Mouse (Mus musculus) ES-E14 (cell line): ENCODE measurements around the gene H2afy. TPM values are rescaled to one million over a fixed set of nuclear protein-coding genes. Genes with fewer than 3 reads are reported as not detected.

Source experiments
- DNase-seq: peaks from one replicate; pipeline ENCODE4 v3.0.0-alpha.2; 2013; ENCODE audit warnings: low read depth, low spot score
- H3K27ac ChIP-seq: 2 replicates; pipeline ENCODE4 v1.5.1; 2012; ENCODE audit warnings: low read depth, mild to moderate bottlenecking, low read length, moderate library complexity, mixed read lengths; ENCODE audit not compliant: poor library complexity, insufficient read depth, severe bottlenecking
- H3K36me3 ChIP-seq: 2 replicates; pipeline ENCODE4 v1.6.1; 2012; ENCODE audit warnings: mild to moderate bottlenecking, low read length, moderate library complexity, mixed read lengths; ENCODE audit not compliant: control insufficient read depth, poor library complexity, insufficient read depth, severe bottlenecking
- H3K4me1 ChIP-seq, 2 experiments: fragments of 150-350 bp in 1 of 2; sonication (generic) in 1 of 2; 2 replicates each; pipeline ENCODE4 v1.6.1; 2012; ENCODE audit warnings: low read length in 2 of 2, mild to moderate bottlenecking in 1 of 2, mixed read lengths in 1 of 2; ENCODE audit not compliant: control insufficient read depth in 2 of 2, insufficient read depth in 2 of 2, poor library complexity in 1 of 2
- H3K4me3 ChIP-seq, 2 experiments: fragments of 150-350 bp in 1 of 2; sonication (generic) in 1 of 2; 2 replicates each; pipeline ENCODE4 v1.5.1; 2012; ENCODE audit warnings: low read length in 2 of 2, low read depth in 1 of 2, mild to moderate bottlenecking in 1 of 2, mixed read lengths in 1 of 2; ENCODE audit not compliant: insufficient read depth in 1 of 2, poor library complexity in 1 of 2, severe bottlenecking in 1 of 2
- H3K9ac ChIP-seq: 2 replicates; pipeline ENCODE4 v1.6.1; 2012; ENCODE audit warnings: low read depth, mild to moderate bottlenecking, low read length, mixed read lengths; ENCODE audit not compliant: poor library complexity, insufficient read depth, severe bottlenecking
- H3K9me3 ChIP-seq: fragments of 150-350 bp; sonication (generic); 2 replicates; pipeline ENCODE4 v1.6.1; 2012; ENCODE audit warnings: low read depth, mild to moderate bottlenecking, low read length; ENCODE audit not compliant: control insufficient read depth, insufficient read depth
- CHD2 ChIP-seq: IDR thresholded peaks from 2 replicates; pipeline ENCODE4 v1.6.1; 2014; ENCODE audit warnings: mild to moderate bottlenecking, low read depth, low read length, inconsistent platforms
- HCFC1 ChIP-seq: IDR thresholded peaks from 2 replicates; pipeline ENCODE4 v1.6.1; 2012; ENCODE audit warnings: low read length, inconsistent platforms, borderline replicate concordance; ENCODE audit not compliant: insufficient read depth
- MAFK ChIP-seq: IDR thresholded peaks from 2 replicates; pipeline ENCODE4 v1.6.1; 2014; ENCODE audit warnings: mild to moderate bottlenecking, low read depth, low read length, inconsistent platforms; ENCODE audit not compliant: insufficient read depth
- ZC3H11A ChIP-seq: IDR thresholded peaks from 2 replicates; pipeline ENCODE4 v1.6.1; 2012; ENCODE audit warnings: low read depth, mild to moderate bottlenecking, inconsistent platforms, low read length, borderline replicate concordance
- ZNF384 ChIP-seq: IDR thresholded peaks from 2 replicates; pipeline ENCODE4 v1.6.1; 2012; ENCODE audit warnings: low read depth, low read length, inconsistent platforms
- in situ Hi-C, 2 experiments: fragments of 600-800 bp; cut with MboI; formaldehyde crosslinking; loops; one replicate each; pipeline ENCODE4 v1.15.1; 2025; ENCODE audit warnings: low sequenced_read_pairs in 2 of 2, inconsistent platforms in 1 of 2; ENCODE audit not compliant: unreplicated experiment in 2 of 2
- total RNA-seq: library from RNA; depleted of rRNA; stranded (reverse); fragments of 300-350 nt; gene quantifications from 2 replicates; pipeline ENCODE4 v1.2.3, GENCODE M21; 2012

The H2afy gene
- total RNA-seq, 1 experiment: 67.3 TPM

DNA sequence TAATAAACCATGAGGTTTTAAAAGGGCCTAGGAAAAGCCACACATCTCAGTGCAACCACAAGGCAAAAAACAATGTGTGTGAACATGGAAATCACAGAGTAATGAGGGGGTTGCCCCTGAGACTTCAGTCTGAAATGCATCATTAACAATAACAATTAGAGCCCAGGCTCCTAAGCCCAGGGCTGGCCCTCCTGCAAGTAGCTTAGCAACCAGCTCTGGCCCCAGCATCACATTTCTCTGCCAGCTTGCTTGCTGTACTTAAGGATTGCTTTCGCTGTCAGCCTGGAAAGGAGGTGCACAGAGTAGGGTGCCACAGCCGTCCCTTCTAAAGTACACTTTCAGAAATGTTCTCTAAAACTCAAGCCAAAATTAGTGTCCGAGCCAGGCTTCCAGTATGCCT lies 42.5 kb downstream of the H2afy start:
- H3K36me3 ChIP-seq: peaks cover 25% of the 10 kb centered on the region
- in situ Hi-C loops: no loop called here

GRCm38 (mm10) chr13:56092606-56093005 lies 43.6 kb downstream of the H2afy start:
- peaks cover 31% of the 10 kb centered on the region for H3K36me3 ChIP-seq
- no peak for DNase-seq
- no peaks in the 10 kb centered on the region for H3K9me3 ChIP-seq
- no peak for TF ChIP-seq CHD2
- no peak for TF ChIP-seq HCFC1
- TF ChIP-seq ZNF384: no peak
- TF ChIP-seq ZC3H11A: no peak
- no peak for TF ChIP-seq MAFK
- H3K9ac ChIP-seq: no peak overlapping the region
- no peak overlapping the region for H3K4me3 ChIP-seq
- H3K27ac ChIP-seq: no peak overlapping the region
- in situ Hi-C loops: no loop called here
- no peaks in the 10 kb centered on the region for H3K4me1 ChIP-seq

More for the DNA sequence above, 42.5 kb downstream of the H2afy start:
- H3K27ac ChIP-seq: no peak overlapping the region
- TF ChIP-seq ZNF384: no peak
- TF ChIP-seq ZC3H11A: no peak
- no peak for TF ChIP-seq MAFK
- TF ChIP-seq CHD2: no peak
- TF ChIP-seq HCFC1: no peak
- H3K4me1 ChIP-seq: no peaks in the 10 kb centered on the region
- no peak overlapping the region for H3K9ac ChIP-seq
- no peaks in the 10 kb centered on the region for H3K9me3 ChIP-seq
- DNase-seq: no peak
- no peak overlapping the region for H3K4me3 ChIP-seq

DNA sequence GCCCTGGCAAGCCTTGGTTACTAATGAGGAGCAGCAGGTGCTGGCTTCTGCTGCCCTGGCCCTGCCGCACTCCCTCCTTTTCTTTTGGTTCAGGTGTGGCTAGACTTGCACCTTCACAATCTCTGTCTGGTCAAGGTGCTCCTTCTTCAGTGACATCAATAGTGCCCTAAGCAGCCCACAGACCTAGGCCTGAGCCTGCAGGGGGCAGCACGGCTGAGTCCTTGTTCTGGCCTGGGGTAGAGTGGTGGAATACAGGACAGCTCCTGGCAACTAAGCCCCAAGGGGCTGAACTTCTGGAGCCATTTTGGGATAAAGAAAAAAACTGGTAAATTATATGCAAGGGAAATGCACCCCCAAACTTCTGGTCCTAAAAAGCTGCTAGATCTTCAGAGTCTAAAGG lies 45.6 kb downstream of the H2afy start:
- no peak for TF ChIP-seq ZC3H11A
- TF ChIP-seq ZNF384: no peak
- no peak for TF ChIP-seq CHD2
- no peak for TF ChIP-seq MAFK
- TF ChIP-seq HCFC1: no peak
- peaks cover 30% of the 10 kb centered on the region; the same call in 1 of the 2 replicates for H3K36me3 ChIP-seq
- H3K9ac ChIP-seq: no peak overlapping the region
- no peak overlapping the region for H3K27ac ChIP-seq
- no peak overlapping the region for H3K4me3 ChIP-seq
- H3K4me1 ChIP-seq: no peaks in the 10 kb centered on the region
- no peak for DNase-seq
- H3K9me3 ChIP-seq: no peaks in the 10 kb centered on the region
- in situ Hi-C loops: no loop called here

GRCm38 (mm10) chr13:56088602-56089001 lies 47.6 kb downstream of the H2afy start:
- no peak overlapping the region for H3K9ac ChIP-seq
- no peak for TF ChIP-seq ZC3H11A
- no peak for TF ChIP-seq MAFK
- no peak for TF ChIP-seq ZNF384
- no peak for TF ChIP-seq HCFC1
- TF ChIP-seq CHD2: no peak
- in situ Hi-C loops: no loop called here

GRCm38 (mm10) chr13:56087936-56088335 lies 48.2 kb downstream of the H2afy start:
- H3K27ac ChIP-seq: no peak overlapping the region
- no peak for DNase-seq
- no peak overlapping the region for H3K9ac ChIP-seq
- no peaks in the 10 kb centered on the region for H3K4me1 ChIP-seq
- in situ Hi-C loops: no loop called here
- TF ChIP-seq HCFC1 (no peak), ZC3H11A (no peak), CHD2 (no peak), MAFK (no peak), ZNF384 (no peak)
- H3K4me3 ChIP-seq: no peak overlapping the region
- H3K9me3 ChIP-seq: no peaks in the 10 kb centered on the region
- peaks cover 27% of the 10 kb centered on the region for H3K36me3 ChIP-seq

More at GRCm38 (mm10) chr13:56088602-56089001, 47.6 kb downstream of the H2afy start:
- no peaks in the 10 kb centered on the region for H3K9me3 ChIP-seq
- H3K27ac ChIP-seq: no peak overlapping the region
- H3K4me3 ChIP-seq: no peak overlapping the region
- H3K36me3 ChIP-seq: peaks cover 21% of the 10 kb centered on the region
- no peak for DNase-seq
- no peaks in the 10 kb centered on the region for H3K4me1 ChIP-seq
